Mouse (Mus musculus): ENCODE results near the gene Dlgap4. TPM values are rescaled to one million over a fixed set of nuclear protein-coding genes. Genes with fewer than 3 reads are reported as not detected.
A peak's percentile ranks its signal among the peaks of the same experiment; 100 is the strongest.

Dlgap4 gene
- polyA plus RNA-seq, 1 experiment = 337 TPM

- TF ChIP-seq GATA1 (IDR thresholded peaks at IDR 0.05; ENCODE audit: borderline replicate concordance, low read length) = no peak
- peak overlapping the region; percentile 57 for H3K4me3 ChIP-seq (replicated peaks)
- H3K4me1 ChIP-seq = peaks cover 89% of the 10 kb centered on the region
- H3K9me3 ChIP-seq = no peaks in the 10 kb centered on the region
- no peaks in the 10 kb centered on the region for H3K27me3 ChIP-seq (replicated peaks)
- H3K36me3 ChIP-seq (replicated peaks; ENCODE audit: low read length) = peaks cover 37% of the 10 kb centered on the region
These were observed 112.8 kb downstream of the Dlgap4 start for GRCm38 (mm10) chr2:156726344-156726743.

GRCm38 (mm10) chr2:156726878-156727277 is 113.4 kb downstream of the Dlgap4 start:
- Histone ChIP-seq H3K27me3 (replicated peaks) (no peaks in the 10 kb centered on the region), H3K36me3 (replicated peaks; ENCODE audit: low read length) (peaks cover 42% of the 10 kb centered on the region), H3K4me3 (replicated peaks) (peak overlapping the region; percentile 44), H3K4me1 (peaks cover 94% of the 10 kb centered on the region), H3K9me3 (no peaks in the 10 kb centered on the region)
- TF ChIP-seq FLI1 (IDR thresholded peaks at IDR 0.05; ENCODE audit: low read length) (no peak), GATA1 (IDR thresholded peaks at IDR 0.05; ENCODE audit: borderline replicate concordance, low read length) (no peak)

- peaks cover 97% of the 10 kb centered on the region for H3K4me1 ChIP-seq
- no peaks in the 10 kb centered on the region for H3K9me3 ChIP-seq
- peak overlapping the region; percentile 90 for H3K4me3 ChIP-seq (replicated peaks)
- no peak for TF ChIP-seq FLI1 (IDR thresholded peaks at IDR 0.05; ENCODE audit: low read length)
- no peak for TF ChIP-seq GATA1 (IDR thresholded peaks at IDR 0.05; ENCODE audit: borderline replicate concordance, low read length)
- H3K36me3 ChIP-seq (replicated peaks; ENCODE audit: low read length) = peaks cover 64% of the 10 kb centered on the region
- H3K27me3 ChIP-seq (replicated peaks) = no peaks in the 10 kb centered on the region
These were observed 116.3 kb downstream of the Dlgap4 start for GRCm38 (mm10) chr2:156729537-156730469.

GRCm38 (mm10) chr2:156730501-156730921 is 117.0 kb downstream of the Dlgap4 start:
- H3K4me1 ChIP-seq = peaks cover 97% of the 10 kb centered on the region
- peaks cover 64% of the 10 kb centered on the region for H3K36me3 ChIP-seq (replicated peaks; ENCODE audit: low read length)
- no peaks in the 10 kb centered on the region for H3K9me3 ChIP-seq
- H3K27me3 ChIP-seq (replicated peaks) = no peaks in the 10 kb centered on the region
- no peak for TF ChIP-seq GATA1 (IDR thresholded peaks at IDR 0.05; ENCODE audit: borderline replicate concordance, low read length)
- no peak for TF ChIP-seq FLI1 (IDR thresholded peaks at IDR 0.05; ENCODE audit: low read length)
- peak overlapping the region; percentile 90 for H3K4me3 ChIP-seq (replicated peaks)

- H3K27me3 ChIP-seq (replicated peaks) = no peaks in the 10 kb centered on the region
- H3K4me3 ChIP-seq (replicated peaks) = peak overlapping the region; percentile 28
- TF ChIP-seq FLI1 (IDR thresholded peaks at IDR 0.05; ENCODE audit: low read length) (no peak), GATA1 (IDR thresholded peaks at IDR 0.05; ENCODE audit: borderline replicate concordance, low read length) (no peak)
- no peaks in the 10 kb centered on the region for H3K9me3 ChIP-seq
- H3K4me1 ChIP-seq = peaks cover 97% of the 10 kb centered on the region
- H3K36me3 ChIP-seq (replicated peaks; ENCODE audit: low read length) = peaks cover 71% of the 10 kb centered on the region
These were observed 118.1 kb downstream of the Dlgap4 start for GRCm38 (mm10) chr2:156731592-156731991.

GRCm38 (mm10) chr2:156732109-156732508 is 118.6 kb downstream of the Dlgap4 start:
- Histone ChIP-seq H3K36me3 (replicated peaks; ENCODE audit: low read length) (peaks cover 74% of the 10 kb centered on the region), H3K9me3 (no peaks in the 10 kb centered on the region), H3K4me1 (peaks cover 97% of the 10 kb centered on the region), H3K27me3 (replicated peaks) (no peaks in the 10 kb centered on the region), H3K4me3 (replicated peaks) (no peak overlapping the region)
- TF ChIP-seq GATA1 (IDR thresholded peaks at IDR 0.05; ENCODE audit: borderline replicate concordance, low read length) = no peak
- TF ChIP-seq FLI1 (IDR thresholded peaks at IDR 0.05; ENCODE audit: low read length) = no peak

- peaks cover 87% of the 10 kb centered on the region for H3K36me3 ChIP-seq (replicated peaks; ENCODE audit: low read length)
- no peaks in the 10 kb centered on the region for H3K9me3 ChIP-seq
- no peaks in the 10 kb centered on the region for H3K27me3 ChIP-seq (replicated peaks)
- no peak for TF ChIP-seq GATA1 (IDR thresholded peaks at IDR 0.05; ENCODE audit: borderline replicate concordance, low read length)
- TF ChIP-seq FLI1 (IDR thresholded peaks at IDR 0.05; ENCODE audit: low read length) = no peak
- H3K4me1 ChIP-seq = peaks cover 98% of the 10 kb centered on the region
- H3K4me3 ChIP-seq (replicated peaks) = peak overlapping the region; percentile 48
These were observed 122.3 kb downstream of the Dlgap4 start for GRCm38 (mm10) chr2:156735761-156736335.

- Histone ChIP-seq H3K4me1 (peaks cover 98% of the 10 kb centered on the region), H3K36me3 (replicated peaks; ENCODE audit: low read length) (peaks cover 89% of the 10 kb centered on the region), H3K9me3 (no peaks in the 10 kb centered on the region), H3K27me3 (replicated peaks) (no peaks in the 10 kb centered on the region), H3K4me3 (replicated peaks) (no peak overlapping the region)
- no peak for TF ChIP-seq FLI1 (IDR thresholded peaks at IDR 0.05; ENCODE audit: low read length)
- no peak for TF ChIP-seq GATA1 (IDR thresholded peaks at IDR 0.05; ENCODE audit: borderline replicate concordance, low read length)
These were observed 123.3 kb downstream of the Dlgap4 start for GRCm38 (mm10) chr2:156736846-156737245.

- Histone ChIP-seq H3K9me3 (no peaks in the 10 kb centered on the region), H3K36me3 (replicated peaks; ENCODE audit: low read length) (peaks cover 90% of the 10 kb centered on the region), H3K4me3 (replicated peaks) (no peak overlapping the region), H3K4me1 (peaks cover 98% of the 10 kb centered on the region), H3K27me3 (replicated peaks) (no peaks in the 10 kb centered on the region)
- no peak for TF ChIP-seq GATA1 (IDR thresholded peaks at IDR 0.05; ENCODE audit: borderline replicate concordance, low read length)
- no peak for TF ChIP-seq FLI1 (IDR thresholded peaks at IDR 0.05; ENCODE audit: low read length)
These were observed 124.5 kb downstream of the Dlgap4 start for GRCm38 (mm10) chr2:156737976-156738375.

- Histone ChIP-seq H3K27me3 (replicated peaks) (no peaks in the 10 kb centered on the region), H3K36me3 (replicated peaks; ENCODE audit: low read length) (peaks cover 93% of the 10 kb centered on the region), H3K4me1 (peaks cover 92% of the 10 kb centered on the region), H3K4me3 (replicated peaks) (peak overlapping the region; percentile 42), H3K9me3 (no peaks in the 10 kb centered on the region)
- TF ChIP-seq GATA1 (IDR thresholded peaks at IDR 0.05; ENCODE audit: borderline replicate concordance, low read length) = no peak
- no peak for TF ChIP-seq FLI1 (IDR thresholded peaks at IDR 0.05; ENCODE audit: low read length)
These were observed 127.8 kb downstream of the Dlgap4 start for GRCm38 (mm10) chr2:156741265-156741664.
